24 mouse cellular contexts compared by ENCODE assay signal in the genomic region with DNA sequence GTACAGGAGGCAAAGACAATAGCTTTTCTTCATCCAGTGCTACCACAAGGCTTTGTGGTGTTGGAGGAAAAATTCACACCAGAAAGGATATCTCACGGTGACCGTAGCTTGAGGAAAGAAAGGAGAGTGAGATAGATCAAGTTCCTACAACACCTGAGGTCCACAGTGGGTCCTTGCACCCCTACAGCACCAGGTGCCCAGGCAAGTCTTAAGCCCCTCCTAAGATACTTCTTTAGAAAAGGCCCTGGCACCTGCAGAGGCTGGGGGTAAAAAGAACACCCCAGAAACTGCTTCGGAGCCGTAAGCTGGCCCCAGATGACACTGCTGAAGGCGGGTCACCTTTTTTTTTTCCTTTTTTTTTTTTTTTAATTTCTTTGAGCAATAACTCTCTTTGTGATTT.
"Had no signal": no experiment of that assay in that cellular context is flagged by ENCODE, and none has a peak within 500 bp of the region (broad histone marks: within the 10 kb centered on the region; RNA-seq: fewer than 3 reads in every experiment).

No protein-coding gene starts in this region.

- H3K4me3 ChIP-seq: heart, adult 2 months; heart, embryonic 12.5 days; hindbrain, embryonic 10.5 days; hindbrain, embryonic 12.5 days; intestine, embryonic 15.5 days; layer of hippocampus, adult 2 months; left cerebral cortex, adult 2 months; limb, embryonic 13.5 days; limb, embryonic 15.5 days; liver, embryonic 12.5 days had no signal

- H3K9ac ChIP-seq: heart, embryonic 12.5 days; hindbrain, embryonic 12.5 days; hindbrain, embryonic 14.5 days; intestine, embryonic 15.5 days; limb, embryonic 13.5 days; limb, embryonic 15.5 days; liver, embryonic 12.5 days; liver, embryonic 14.5 days had no signal

- DNase-seq: gastrocnemius, postnatal 14 days; gastrocnemius, postnatal 36 days; heart, adult 2 months; heart, postnatal 10 days; heart, postnatal 36 days; kidney, adult 18-20 months; kidney, adult 8-10 months; kidney, postnatal 10 days; kidney, postnatal 25 days; kidney, postnatal 4 days had no signal

- H3K9me3 ChIP-seq: hindbrain, embryonic 10.5 days; intestine, embryonic 15.5 days; limb, embryonic 15.5 days; liver, embryonic 12.5 days had no signal

- H3K27ac ChIP-seq: heart, adult 2 months; hindbrain, embryonic 10.5 days; hindbrain, embryonic 12.5 days; hindbrain, embryonic 14.5 days; intestine, embryonic 15.5 days; layer of hippocampus, adult 2 months; left cerebral cortex, adult 2 months; limb, embryonic 13.5 days; limb, embryonic 15.5 days; liver, embryonic 12.5 days; liver, embryonic 14.5 days had no signal

- H3K27me3 ChIP-seq: heart, embryonic 12.5 days; hindbrain, embryonic 12.5 days; intestine, embryonic 15.5 days; limb, embryonic 13.5 days; limb, embryonic 15.5 days; liver, embryonic 12.5 days had no signal

- ATAC-seq: hindbrain, embryonic 16.5 days; inflammation-experienced regulatory T-cells, adult 6 months; intestine, embryonic 15.5 days; intestine, postnatal 0 days; liver, embryonic 12.5 days had no signal

- H3K36me3 ChIP-seq: heart, embryonic 12.5 days; hindbrain, embryonic 10.5 days; hindbrain, embryonic 12.5 days; intestine, embryonic 15.5 days; limb, embryonic 13.5 days; limb, embryonic 15.5 days; liver, embryonic 12.5 days had no signal

- H3K4me1 ChIP-seq: heart, embryonic 12.5 days; hindbrain, embryonic 10.5 days; hindbrain, embryonic 12.5 days; intestine, embryonic 15.5 days; limb, embryonic 13.5 days; limb, embryonic 15.5 days; liver, embryonic 12.5 days had no signal

- H3K4me2 ChIP-seq: heart, embryonic 12.5 days; hindbrain, embryonic 12.5 days; hindbrain, embryonic 14.5 days; intestine, embryonic 15.5 days; limb, embryonic 13.5 days; limb, embryonic 15.5 days; liver, embryonic 12.5 days had no signal
